ENCODE assay signal across 7 mouse cellular contexts in genomic region chr7:28268042-28268531, GRCm38 (mm10). TPM values are rescaled to one million over a fixed set of nuclear protein-coding genes. Genes with fewer than 3 reads are reported as not detected.
DNase-seq lines count a peak whose midpoint lies in the region; ATAC-seq and TF ChIP-seq lines count a peak whose summit lies in the region.

No protein-coding gene starts in this region.

- peaks cover 4% of the 10 kb centered on the region; the same call in 1 of the 2 replicates for H3K36me3 ChIP-seq in intestine, embryonic 15.5 days
- H3K36me3 ChIP-seq in limb, embryonic 10.5 days: peaks cover 38% of the 10 kb centered on the region
- peaks cover 8% of the 10 kb centered on the region; the same call in 1 of the 2 replicates for H3K36me3 ChIP-seq in midbrain, embryonic 11.5 days (ENCODE audit: control insufficient read depth, insufficient read depth, low read length)
- H3K36me3 ChIP-seq in spleen, adult 2 months (ENCODE audit: control insufficient read depth, insufficient read depth, low read length): no peaks in the 10 kb centered on the region

- under 1% methylated on average over 62 of the region's 62 CpGs for WGBS in intestine, embryonic 15.5 days
- 1% methylated on average over 61 of the region's 62 CpGs for WGBS in limb, embryonic 10.5 days
- under 1% methylated on average over 52 of the region's 62 CpGs for WGBS in midbrain, embryonic 11.5 days
- 2% methylated on average over 49 of the region's 62 CpGs for WGBS in spleen, adult 2 months

- DNase-seq in adrenal gland, adult 18-20 months (ENCODE audit: low spot score in 2 of 2): peak; percentile 63 to 68
- peak; percentile 81 for DNase-seq in limb, embryonic 10.5 days (ENCODE audit: low spot score)
- DNase-seq in midbrain, embryonic 11.5 days (ENCODE audit: low spot score, missing footprints): peak; percentile 90
- peak in 1 of 2 experiments; percentile 16 for DNase-seq in spleen, adult 2 months (ENCODE audit: low read depth in 1 of 2, low spot score in 2 of 2)

- TF ChIP-seq POLR2A in cortical plate, adult 2 months (IDR thresholded peaks at IDR 0.05; ENCODE audit: extremely low read depth, insufficient read depth, low read length): no peak
- no peak for TF ChIP-seq POLR2A in spleen, adult 2 months (IDR thresholded peaks at IDR 0.05; ENCODE audit: low read depth, low read length)

- H3K9me3 ChIP-seq in intestine, embryonic 15.5 days: no peaks in the 10 kb centered on the region
- H3K9me3 ChIP-seq in limb, embryonic 10.5 days (replicated peaks): no peaks in the 10 kb centered on the region
- H3K9me3 ChIP-seq in midbrain, embryonic 11.5 days (ENCODE audit: control insufficient read depth, low read length): no peaks in the 10 kb centered on the region; the same call in 1 of the 2 replicates

- H3K27ac ChIP-seq in cortical plate, adult 2 months (ENCODE audit: insufficient read depth, low read length): peak overlapping the region; percentile 85
- peak overlapping the region; percentile 88 for H3K27ac ChIP-seq in intestine, embryonic 15.5 days
- peak overlapping the region; percentile 98 for H3K27ac ChIP-seq in limb, embryonic 10.5 days
- H3K27ac ChIP-seq in midbrain, embryonic 11.5 days (ENCODE audit: low read depth, low read length): peak overlapping the region; percentile 86
- no peak overlapping the region for H3K27ac ChIP-seq in spleen, adult 2 months (ENCODE audit: insufficient read depth, low read length)

- peak; percentile 39 for ATAC-seq in granulocyte monocyte progenitor cell, adult 5-6 weeks (replicated peaks; ENCODE audit: poor library complexity, severe bottlenecking)
- peak; percentile 87 for ATAC-seq in intestine, embryonic 15.5 days
- ATAC-seq in midbrain, embryonic 11.5 days (ENCODE audit: low FRiP score): peak; percentile 71

- H3K4me1 ChIP-seq in cortical plate, adult 2 months (ENCODE audit: control insufficient read depth, insufficient read depth, low read length): peaks cover 2% of the 10 kb centered on the region; the same call in 1 of the 2 replicates
- no peaks in the 10 kb centered on the region for H3K4me1 ChIP-seq in intestine, embryonic 15.5 days (replicated peaks)
- peaks cover 9% of the 10 kb centered on the region for H3K4me1 ChIP-seq in limb, embryonic 10.5 days
- H3K4me1 ChIP-seq in midbrain, embryonic 11.5 days (ENCODE audit: control insufficient read depth, insufficient read depth, low read length): 0 out of 2 replicates have a peak, but pooled peaks cover 6% of the 10 kb centered on the region
- peaks cover 7% of the 10 kb centered on the region; the same call in 1 of the 2 replicates for H3K4me1 ChIP-seq in spleen, adult 2 months (ENCODE audit: control insufficient read depth, insufficient read depth, insufficient read length)

- no peak for TF ChIP-seq CTCF in cortical plate, adult 2 months (IDR thresholded peaks at IDR 0.05; ENCODE audit: extremely low read depth, insufficient read depth, low read length)
- TF ChIP-seq CTCF in spleen, adult 2 months (IDR thresholded peaks at IDR 0.05; ENCODE audit: extremely low read depth, insufficient read depth, insufficient read length, insufficient replicate concordance): no peak

- peak overlapping the region; percentile 83 for H3K4me2 ChIP-seq in intestine, embryonic 15.5 days (replicated peaks)
- H3K4me2 ChIP-seq in midbrain, embryonic 11.5 days: peak overlapping the region; percentile 64

- peak overlapping the region; percentile 96 for H3K4me3 ChIP-seq in cortical plate, adult 2 months (ENCODE audit: insufficient read depth, low read length)
- H3K4me3 ChIP-seq in intestine, embryonic 15.5 days (replicated peaks): peak overlapping the region; percentile 88
- peak overlapping the region; percentile 90 for H3K4me3 ChIP-seq in limb, embryonic 10.5 days
- peak overlapping the region; percentile 93 for H3K4me3 ChIP-seq in midbrain, embryonic 11.5 days (ENCODE audit: low read depth, low read length)
- peak overlapping the region; percentile 65; the same call in 1 of the 2 replicates for H3K4me3 ChIP-seq in spleen, adult 2 months (ENCODE audit: extremely low read depth, insufficient read depth, insufficient read length)

- no peaks in the 10 kb centered on the region for H3K27me3 ChIP-seq in intestine, embryonic 15.5 days (replicated peaks)
- H3K27me3 ChIP-seq in limb, embryonic 10.5 days (ENCODE audit: low read depth, poor library complexity, severe bottlenecking): no peaks in the 10 kb centered on the region
- H3K27me3 ChIP-seq in midbrain, embryonic 11.5 days (ENCODE audit: control insufficient read depth, insufficient read depth, low read length): no peaks in the 10 kb centered on the region
- H3K27me3 ChIP-seq in spleen, adult 2 months (ENCODE audit: control insufficient read depth, insufficient read depth, low read length): peaks cover 7% of the 10 kb centered on the region

- H3K9ac ChIP-seq in intestine, embryonic 15.5 days: peak overlapping the region; percentile 98
- H3K9ac ChIP-seq in midbrain, embryonic 11.5 days (ENCODE audit: low read length): peak overlapping the region; percentile 98

RNA-seq across cellular contexts. Expression of gene Eid2, which starts 0.4 kb away (rescaled TPM):
- total RNA-seq in adrenal gland, adult 18-20 months (2021): 10 to 100 TPM; 22.3 to 27.8 TPM
- polyA plus RNA-seq in cortical plate, adult 2 months (2012; rRNA removed): 49.2 and 52.2 TPM in 2 replicates
- 1.2 and 2.3 TPM in 2 replicates for total RNA-seq in granulocyte monocyte progenitor cell, adult 5-6 weeks (2014; fragmentation: Nextera tagmentation)
- 2.0 and 2.8 TPM in 2 replicates for total RNA-seq in granulocyte monocyte progenitor cell, adult 5-6 weeks (2017)
- polyA plus RNA-seq in intestine, embryonic 15.5 days (2015; fragmentation: Nextera tagmentation; extraction: Ambion mirVana): 4.5 and 7.2 TPM in 2 replicates
- polyA plus RNA-seq in limb, embryonic 10.5 days (2016; fragmentation: Nextera tagmentation; extraction: Ambion mirVana): 2.9 and 3.9 TPM in 2 replicates
- 10.1 and 13.4 TPM in 2 replicates for polyA plus RNA-seq in midbrain, embryonic 11.5 days (2014; fragmentation: Nextera tagmentation; extraction: Ambion mirVana)
- polyA plus RNA-seq in spleen, adult 2 months (2012; rRNA removed): 2.4 and 3.5 TPM in 2 replicates

RNA-seq across cellular contexts. Expression of gene Eid2b, which starts 9.5 kb away (rescaled TPM):
- 10 to 100 TPM in 1 of 2 experiments, 1 to 10 TPM in 1; 9.4 to 10.1 TPM for total RNA-seq in adrenal gland, adult 18-20 months (2021)
- polyA plus RNA-seq in cortical plate, adult 2 months (2012; rRNA removed): 26.4 and 27.0 TPM in 2 replicates
- 1.2 and 2.1 TPM in 2 replicates for total RNA-seq in granulocyte monocyte progenitor cell, adult 5-6 weeks (2014; fragmentation: Nextera tagmentation)
- total RNA-seq in granulocyte monocyte progenitor cell, adult 5-6 weeks (2017): 1.6 and 1.9 TPM in 2 replicates
- polyA plus RNA-seq in intestine, embryonic 15.5 days (2015; fragmentation: Nextera tagmentation; extraction: Ambion mirVana): 8.1 and 9.4 TPM in 2 replicates
- 7.6 and 11.2 TPM in 2 replicates for polyA plus RNA-seq in limb, embryonic 10.5 days (2016; fragmentation: Nextera tagmentation; extraction: Ambion mirVana)
- 18.0 and 21.9 TPM in 2 replicates for polyA plus RNA-seq in midbrain, embryonic 11.5 days (2014; fragmentation: Nextera tagmentation; extraction: Ambion mirVana)
- polyA plus RNA-seq in spleen, adult 2 months (2012; rRNA removed): 4.1 and 9.3 TPM in 2 replicates

RNA-seq across cellular contexts. Expression of gene Selenov, which starts 22.9 kb away (rescaled TPM):
- total RNA-seq in adrenal gland, adult 18-20 months (2021): not detected
- 0.92 and 1.0 TPM in 2 replicates for polyA plus RNA-seq in cortical plate, adult 2 months (2012; rRNA removed)
- total RNA-seq in granulocyte monocyte progenitor cell, adult 5-6 weeks (2014; fragmentation: Nextera tagmentation): not detected in 2 replicates
- not detected in 2 replicates for total RNA-seq in granulocyte monocyte progenitor cell, adult 5-6 weeks (2017)
- 0.18 TPM in 1 of 2 replicates, not detected in the other for polyA plus RNA-seq in intestine, embryonic 15.5 days (2015; fragmentation: Nextera tagmentation; extraction: Ambion mirVana)
- not detected in 2 replicates for polyA plus RNA-seq in limb, embryonic 10.5 days (2016; fragmentation: Nextera tagmentation; extraction: Ambion mirVana)
- polyA plus RNA-seq in midbrain, embryonic 11.5 days (2014; fragmentation: Nextera tagmentation; extraction: Ambion mirVana): 0.41 and 0.48 TPM in 2 replicates
- polyA plus RNA-seq in spleen, adult 2 months (2012; rRNA removed): not detected in 2 replicates

RNA-seq across cellular contexts. Expression of gene Dll3, which starts 34.0 kb away (rescaled TPM):
- under 1 TPM in 1 of 2 experiments, not detected in 1; 0.35 TPM for total RNA-seq in adrenal gland, adult 18-20 months (2021)
- 2.2 TPM in 2 replicates for polyA plus RNA-seq in cortical plate, adult 2 months (2012; rRNA removed)
- not detected in 2 replicates for total RNA-seq in granulocyte monocyte progenitor cell, adult 5-6 weeks (2014; fragmentation: Nextera tagmentation)
- 0.10 TPM in 1 of 2 replicates, not detected in the other for total RNA-seq in granulocyte monocyte progenitor cell, adult 5-6 weeks (2017)
- 5.7 and 6.0 TPM in 2 replicates for polyA plus RNA-seq in intestine, embryonic 15.5 days (2015; fragmentation: Nextera tagmentation; extraction: Ambion mirVana)
- 0.56 and 2.3 TPM in 2 replicates for polyA plus RNA-seq in limb, embryonic 10.5 days (2016; fragmentation: Nextera tagmentation; extraction: Ambion mirVana)
- polyA plus RNA-seq in midbrain, embryonic 11.5 days (2014; fragmentation: Nextera tagmentation; extraction: Ambion mirVana): 89.6 and 90.0 TPM in 2 replicates
- not detected in 2 replicates for polyA plus RNA-seq in spleen, adult 2 months (2012; rRNA removed)

RNA-seq across cellular contexts. Expression of gene Timm50, which starts 43.8 kb away (rescaled TPM):
- 10 to 100 TPM; 72.4 to 98.0 TPM for total RNA-seq in adrenal gland, adult 18-20 months (2021)
- polyA plus RNA-seq in cortical plate, adult 2 months (2012; rRNA removed): 56.9 and 58.6 TPM in 2 replicates
- total RNA-seq in granulocyte monocyte progenitor cell, adult 5-6 weeks (2014; fragmentation: Nextera tagmentation): 60.1 and 83.1 TPM in 2 replicates
- total RNA-seq in granulocyte monocyte progenitor cell, adult 5-6 weeks (2017): 45.8 and 47.7 TPM in 2 replicates
- 165 and 169 TPM in 2 replicates for polyA plus RNA-seq in intestine, embryonic 15.5 days (2015; fragmentation: Nextera tagmentation; extraction: Ambion mirVana)
- polyA plus RNA-seq in limb, embryonic 10.5 days (2016; fragmentation: Nextera tagmentation; extraction: Ambion mirVana): 223 and 243 TPM in 2 replicates
- polyA plus RNA-seq in midbrain, embryonic 11.5 days (2014; fragmentation: Nextera tagmentation; extraction: Ambion mirVana): 195 and 214 TPM in 2 replicates
- polyA plus RNA-seq in spleen, adult 2 months (2012; rRNA removed): 37.9 and 45.7 TPM in 2 replicates
